Mouse (Mus musculus) bone marrow, adult 2 months (tissue): ENCODE data around the gene Bid. TPM values are rescaled to one million over a fixed set of nuclear protein-coding genes. Genes with fewer than 3 reads are reported as not detected.
A peak's percentile ranks its signal among the peaks of the same experiment; 100 is the strongest.
"Not testable (repeated sequence)": the region's sequence is repeated elsewhere in the genome, so short reads cannot be mapped to it uniquely, and the experiment has no call there.

Source experiments
- H3K27ac ChIP-seq: fragments of 200-500 bp; 2 replicates; pipeline ENCODE4 v1.5.1; 2012; ENCODE audit warnings: low read depth, mild to moderate bottlenecking, control low read depth, inconsistent platforms, low read length; ENCODE audit not compliant: control insufficient read depth, poor library complexity, insufficient read depth
- H3K4me1 ChIP-seq: fragments of 200-500 bp; 2 replicates; pipeline ENCODE4 v1.6.1; 2011; ENCODE audit warnings: low read length; ENCODE audit not compliant: control insufficient read depth, insufficient read depth
- H3K4me3 ChIP-seq: fragments of 200-500 bp; replicated peaks from 2 replicates; pipeline ENCODE3; 2011; ENCODE audit warnings: mild to moderate bottlenecking, low read depth, low read length, control low read depth; ENCODE audit not compliant: control insufficient read depth
- CTCF ChIP-seq: fragments of 200-500 bp; IDR thresholded peaks from 2 replicates; pipeline ENCODE4 v1.5.1; 2011; ENCODE audit warnings: low read length, control low read depth; ENCODE audit not compliant: control insufficient read depth, insufficient read depth
- POLR2A ChIP-seq: fragments of 200-500 bp; IDR thresholded peaks from 2 replicates; pipeline ENCODE4 v1.6.1; 2011; ENCODE audit warnings: low read depth, mild to moderate bottlenecking, control low read depth, low read length, borderline replicate concordance; ENCODE audit not compliant: control insufficient read depth
- WGBS: fragments of 180-500 bp; shearing (Covaris S2); methylation state at CpG from one replicate; pipeline ENCODE4 v1.1.7; 2018; 5-methylcytosine and 5-hydroxymethylcytosine counted together
- polyA plus RNA-seq: library from polyadenylated mRNA; stranded (reverse); fragments of >200 nt; gene quantifications from 2 replicates; pipeline ENCODE4 v1.2.4, GENCODE M21; 2011; ENCODE audit warnings: low replicate concordance; ENCODE audit not compliant: missing spikeins, insufficient read depth, insufficient read length

Gene Bid
- polyA plus RNA-seq, 1 experiment = 20.4 TPM

DNA sequence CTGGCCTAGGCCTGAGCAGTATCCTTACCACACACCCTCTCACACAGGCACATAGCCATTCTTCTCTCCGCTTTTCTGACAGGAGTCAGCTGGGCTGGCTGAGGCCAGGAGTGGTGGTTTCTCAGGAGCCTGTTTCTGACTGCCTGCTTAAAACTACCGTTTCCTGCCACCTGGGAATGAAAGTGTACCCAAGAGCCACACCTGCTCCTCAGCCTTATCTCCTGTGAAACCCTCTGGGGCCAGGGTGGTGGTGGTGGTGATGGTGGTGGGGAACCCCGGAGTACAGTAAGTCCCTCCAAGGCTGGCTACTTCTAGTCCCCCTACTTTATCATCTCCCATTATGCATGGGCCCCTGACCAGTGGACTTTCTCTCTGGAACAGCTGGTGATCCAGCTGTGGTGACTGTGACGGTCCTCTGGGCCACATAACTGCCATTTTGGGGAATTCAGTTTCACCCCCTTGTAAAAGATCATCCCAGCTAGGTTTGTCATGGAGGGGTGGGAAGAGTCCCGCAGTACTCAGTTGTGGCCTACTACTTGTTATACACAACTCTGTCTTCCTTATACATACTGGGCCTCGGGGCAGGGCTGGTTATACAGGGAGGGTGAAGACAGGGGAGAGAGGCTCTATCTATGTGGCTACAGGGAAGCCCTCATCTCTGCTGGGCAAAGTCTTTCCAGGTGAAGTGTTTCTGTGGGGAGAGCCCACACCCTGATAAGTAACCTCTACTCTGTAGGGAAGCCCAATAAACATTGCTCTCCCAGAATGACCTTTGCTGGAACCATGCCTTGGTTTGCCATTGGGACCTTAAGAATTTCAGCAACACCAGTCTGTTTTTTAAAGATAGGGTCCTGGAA lies 14.0 kb upstream of the Bid start:
- Histone ChIP-seq H3K27ac (no peak overlapping the region), H3K4me3 (no peak overlapping the region), H3K4me1 (no peaks in the 10 kb centered on the region)
- TF ChIP-seq CTCF (no peak), POLR2A (no peak)
- WGBS = 61% methylated on average over 6 of the region's 6 CpGs

DNA sequence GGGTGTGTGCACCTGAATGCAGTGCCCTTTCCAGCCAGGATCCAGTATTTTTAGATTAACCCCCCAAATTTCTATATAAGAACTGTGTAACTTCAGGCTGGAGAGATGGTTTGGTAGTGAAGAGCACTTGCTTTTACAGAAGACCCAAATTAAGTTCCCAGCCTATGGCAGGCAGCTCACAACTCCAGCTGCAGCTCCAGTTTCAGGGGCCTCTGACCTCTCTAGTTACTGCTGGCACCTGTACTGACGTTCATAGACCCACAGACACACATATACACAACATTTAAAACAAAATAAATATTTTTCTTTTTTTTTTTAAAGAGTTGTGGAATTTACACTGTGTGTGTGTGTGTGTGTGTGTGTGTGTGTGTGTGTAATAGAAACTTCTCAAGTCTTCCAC lies 12.8 kb upstream of the Bid start:
- no peaks in the 10 kb centered on the region for H3K4me1 ChIP-seq
- TF ChIP-seq CTCF (no peak), POLR2A (no peak)
- 61% methylated on average over 1 of the region's 1 CpGs for WGBS

DNA sequence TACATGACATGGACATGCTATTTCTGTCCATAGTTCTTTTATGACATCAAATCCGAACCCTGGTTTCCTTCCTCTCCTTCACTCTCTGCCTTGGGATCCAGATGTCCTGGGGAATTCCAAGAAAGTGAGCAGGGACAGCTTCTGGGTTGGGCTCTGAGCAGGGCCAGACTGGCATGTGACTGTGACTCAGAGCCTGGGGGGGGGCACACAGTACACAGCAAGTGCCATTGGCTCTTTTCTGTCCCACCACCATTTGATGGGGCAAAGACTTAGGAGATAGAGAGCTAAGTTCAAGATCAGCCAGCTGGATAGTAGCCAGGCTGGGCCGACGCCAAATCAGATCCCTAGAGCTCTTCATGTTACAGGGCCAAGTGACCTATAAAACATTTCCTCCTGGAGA lies 11.1 kb upstream of the Bid start:
- Histone ChIP-seq H3K4me3 (no peak overlapping the region), H3K27ac (no peak overlapping the region), H3K4me1 (no peaks in the 10 kb centered on the region)
- 68% methylated on average over 3 of the region's 3 CpGs for WGBS
- TF ChIP-seq POLR2A (no peak), CTCF (no peak)

More for the DNA sequence above, 12.8 kb upstream of the Bid start:
- Histone ChIP-seq H3K27ac (no peak overlapping the region), H3K4me3 (no peak overlapping the region)

DNA sequence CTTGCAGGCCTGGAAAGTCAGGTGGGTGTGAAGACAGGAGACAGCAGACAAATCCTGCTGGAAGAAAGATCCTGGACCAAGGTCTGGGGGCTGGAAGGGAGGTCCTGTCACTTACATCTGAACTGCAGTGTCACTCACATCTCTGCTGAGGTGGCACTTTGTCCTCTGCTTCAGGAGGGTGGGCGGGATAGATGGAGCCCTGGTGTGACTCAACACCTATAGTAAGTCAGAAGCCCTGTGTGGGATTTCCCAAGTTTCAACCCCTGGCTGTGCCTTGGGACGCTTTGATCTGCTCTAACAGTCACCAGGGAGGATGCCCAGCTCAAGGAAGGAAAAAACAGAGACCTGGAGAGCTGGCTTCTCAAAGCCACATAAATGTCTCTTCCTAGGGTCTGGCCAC lies 10.2 kb upstream of the Bid start:
- Histone ChIP-seq H3K27ac (no peak overlapping the region), H3K4me1 (no peaks in the 10 kb centered on the region), H3K4me3 (no peak overlapping the region)
- WGBS = 71% methylated on average over 2 of the region's 2 CpGs
- TF ChIP-seq POLR2A (no peak), CTCF (no peak)

DNA sequence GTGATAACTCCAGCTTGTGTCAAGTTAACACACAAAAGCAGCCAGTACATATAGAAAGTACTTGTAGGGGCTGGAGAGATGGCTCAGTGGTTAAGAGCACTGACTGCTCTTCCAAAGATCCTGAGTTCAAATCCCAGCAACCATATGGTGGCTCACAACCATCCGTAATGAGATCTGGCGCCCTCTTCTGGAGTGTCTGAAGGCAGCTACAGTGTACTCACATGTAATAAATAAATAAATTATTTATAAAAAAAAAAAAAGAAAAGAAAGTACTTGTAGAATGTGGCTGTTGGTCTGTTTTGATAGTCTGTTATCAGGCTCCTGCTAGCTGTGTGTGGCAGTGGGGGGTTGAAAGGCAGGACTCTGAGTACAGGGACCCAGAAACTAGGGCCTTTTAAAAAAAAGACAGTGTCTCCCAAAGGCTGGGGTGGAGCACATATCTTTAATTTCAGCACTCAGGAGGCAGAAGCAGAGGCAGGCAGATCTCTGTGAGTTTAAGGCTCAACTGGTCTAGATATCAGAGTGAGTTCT lies 8.2 kb upstream of the Bid start:
- WGBS = 43% methylated on average over 2 of the region's 2 CpGs
- H3K4me1 ChIP-seq, H3K27ac ChIP-seq, H3K4me3 ChIP-seq: not testable (repeated sequence)

DNA sequence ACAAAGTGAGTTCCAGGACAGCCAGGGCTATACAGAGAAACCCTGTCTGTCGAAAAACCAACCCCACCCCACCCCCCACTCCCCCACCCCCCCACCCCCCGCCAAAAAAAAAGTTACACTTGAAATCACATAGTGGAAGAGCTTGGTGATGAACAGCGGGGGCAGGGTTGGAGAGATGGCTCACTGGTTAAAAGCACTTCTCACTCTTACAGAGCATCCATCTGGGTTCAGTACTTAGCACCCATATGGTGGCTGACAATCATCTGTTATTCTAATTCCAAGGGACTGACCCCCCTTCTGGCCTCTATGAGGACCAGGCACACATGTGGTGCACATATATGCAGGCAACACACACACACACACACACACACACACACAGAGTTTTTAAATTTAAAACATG lies 1.3 kb upstream of the Bid start:
- no peak for TF ChIP-seq CTCF
- TF ChIP-seq POLR2A = no peak
- WGBS = 67% methylated on average over 3 of the region's 3 CpGs
- H3K27ac ChIP-seq = no peak overlapping the region
- H3K4me3 ChIP-seq = no peak overlapping the region
- peaks cover 2% of the 10 kb centered on the region; the same call in 1 of the 2 replicates for H3K4me1 ChIP-seq

DNA sequence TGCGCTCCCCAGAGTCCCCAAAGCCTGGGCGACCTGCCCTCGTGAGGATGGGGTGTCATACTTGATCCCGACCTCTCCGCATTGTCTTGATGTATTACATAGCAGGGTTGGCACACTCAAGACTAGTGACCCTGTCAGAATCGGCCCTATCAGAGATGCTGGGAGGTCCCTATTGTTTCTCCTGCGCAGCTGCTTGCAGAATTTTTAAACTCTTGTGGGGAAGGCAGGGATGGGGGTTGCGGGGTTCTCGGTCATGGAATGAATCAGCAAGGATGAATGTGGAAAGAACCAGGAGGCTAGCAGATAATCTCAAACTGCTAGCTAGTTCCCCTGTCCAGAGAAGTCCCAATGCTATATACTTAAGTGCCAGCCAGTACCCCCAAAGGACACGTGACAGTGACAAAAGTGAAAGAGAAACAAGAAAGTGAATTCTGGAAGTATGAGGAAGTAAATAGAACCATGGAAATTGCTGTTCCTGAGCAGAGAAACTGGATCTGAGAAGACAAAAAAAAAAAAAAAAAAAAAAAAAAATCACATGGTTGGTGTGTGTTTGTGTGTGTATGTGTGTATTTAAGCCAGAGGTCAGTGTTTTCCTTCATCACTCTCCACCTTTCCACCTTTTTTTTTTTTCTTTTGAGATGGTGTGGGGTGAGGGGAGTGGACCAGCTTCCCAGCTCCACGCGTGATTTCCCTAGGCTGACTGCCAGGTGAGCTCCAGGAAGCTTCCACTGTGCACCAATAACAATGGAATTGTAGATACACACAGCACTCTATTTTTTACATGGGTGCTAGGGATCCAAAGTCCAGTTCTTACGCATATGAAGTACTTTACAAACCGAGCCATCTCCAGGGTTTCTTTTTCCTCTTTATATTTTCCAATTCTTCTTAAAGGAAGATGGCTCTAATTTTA lies 574 bp upstream of the Bid start:
- Histone ChIP-seq H3K27ac (peak overlapping the region; percentile 83), H3K4me3 (peak overlapping the region; percentile 73)
- not testable (repeated sequence) for H3K4me1 ChIP-seq
- 21% methylated on average over 12 of the region's 14 CpGs for WGBS

DNA sequence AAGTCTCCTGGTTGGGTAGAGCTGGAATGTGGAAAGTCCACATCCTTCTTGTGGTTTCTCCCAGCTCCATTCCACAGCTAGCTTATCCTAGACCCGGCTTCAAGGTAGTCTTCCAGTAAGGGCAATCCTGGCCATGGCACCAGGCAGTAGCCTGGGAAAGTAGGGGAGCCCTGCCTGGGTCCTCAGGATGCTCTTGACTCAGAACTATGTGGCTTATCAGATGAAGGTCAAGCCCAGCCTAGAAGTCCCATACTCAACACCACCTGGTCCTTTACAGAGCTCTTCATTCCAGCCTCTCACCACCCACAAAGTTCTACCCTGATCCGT lies 1.0 kb downstream of the Bid start:
- no peak for TF ChIP-seq POLR2A
- no peak for TF ChIP-seq CTCF
- WGBS = 13% methylated on average over 2 of the region's 2 CpGs
- Histone ChIP-seq H3K4me1 (peaks cover 11% of the 10 kb centered on the region), H3K4me3 (peak overlapping the region; percentile 73), H3K27ac (peak overlapping the region; percentile 83)
